8 mouse cellular contexts compared by ENCODE assay signal in genomic region chr17:45373987-45374608, GRCm38 (mm10). TPM values are rescaled to one million over a fixed set of nuclear protein-coding genes. Genes with fewer than 3 reads are reported as not detected.
DNase-seq lines count a peak whose midpoint lies in the region; ATAC-seq and TF ChIP-seq lines count a peak whose summit lies in the region.

No protein-coding gene starts in this region.

- peak; percentile 96 for TF ChIP-seq CTCF in brain, embryonic 14.5 days (IDR thresholded peaks at IDR 0.05; ENCODE audit: borderline replicate concordance, extremely low read depth, insufficient read depth, insufficient read length)
- peak; percentile 90 for TF ChIP-seq CTCF in liver, postnatal 0 days (IDR thresholded peaks at IDR 0.05; ENCODE audit: low read depth)

- peaks cover 34% of the 10 kb centered on the region for H3K27me3 ChIP-seq in forebrain, embryonic 12.5 days
- no peaks in the 10 kb centered on the region for H3K27me3 ChIP-seq in heart, embryonic 15.5 days
- H3K27me3 ChIP-seq in liver, postnatal 0 days (ENCODE audit: insufficient read depth, low read length), result no peaks in the 10 kb centered on the region

- peaks cover 17% of the 10 kb centered on the region for H3K4me1 ChIP-seq in forebrain, embryonic 12.5 days
- no peaks in the 10 kb centered on the region for H3K4me1 ChIP-seq in heart, embryonic 15.5 days (replicated peaks)
- H3K4me1 ChIP-seq in liver, postnatal 0 days (ENCODE audit: insufficient read depth), result no peaks in the 10 kb centered on the region; the same call in 1 of the 2 replicates

- peak overlapping the region; percentile 21 for H3K4me2 ChIP-seq in forebrain, embryonic 12.5 days
- H3K4me2 ChIP-seq in heart, embryonic 15.5 days, result peak overlapping the region; percentile 30
- H3K4me2 ChIP-seq in liver, postnatal 0 days (ENCODE audit: low read depth, low read length), result no peak overlapping the region

- no peak overlapping the region for H3K4me3 ChIP-seq in forebrain, embryonic 12.5 days (replicated peaks)
- no peak overlapping the region for H3K4me3 ChIP-seq in heart, embryonic 15.5 days
- no peak overlapping the region for H3K4me3 ChIP-seq in liver, postnatal 0 days (ENCODE audit: low read depth, low read length)

- DNase-seq in brain, embryonic 14.5 days (ENCODE audit: low read depth), result peak; percentile 76
- peak; percentile 51 to 88 for DNase-seq in kidney, postnatal 36 days
- peak; percentile 76 for DNase-seq in liver, postnatal 0 days
- DNase-seq in thymus, adult 18-20 months, result peak; percentile 16 to 34

- 31% methylated on average over 13 of the region's 13 CpGs for WGBS in forebrain, embryonic 12.5 days
- WGBS in heart, embryonic 15.5 days, result 27% methylated on average over 13 of the region's 13 CpGs
- 32% methylated on average over 13 of the region's 13 CpGs for WGBS in liver, postnatal 0 days (ENCODE audit: insufficient replicate concordance)

- H3K36me3 ChIP-seq in forebrain, embryonic 12.5 days (replicated peaks), result no peaks in the 10 kb centered on the region
- no peaks in the 10 kb centered on the region for H3K36me3 ChIP-seq in heart, embryonic 15.5 days
- no peaks in the 10 kb centered on the region for H3K36me3 ChIP-seq in liver, postnatal 0 days (replicated peaks; ENCODE audit: insufficient read depth, low read length)

- TF ChIP-seq EP300 in liver, postnatal 0 days (IDR thresholded peaks at IDR 0.05; ENCODE audit: low read depth), result no peak

- no peak overlapping the region for H3K27ac ChIP-seq in forebrain, embryonic 12.5 days
- no peak overlapping the region for H3K27ac ChIP-seq in heart, embryonic 15.5 days
- H3K27ac ChIP-seq in liver, postnatal 0 days (ENCODE audit: low read depth), result no peak overlapping the region

- TF ChIP-seq POLR2A in brain, embryonic 14.5 days (IDR thresholded peaks at IDR 0.05; ENCODE audit: borderline replicate concordance, extremely low read depth, insufficient read depth, insufficient read length, poor library complexity, severe bottlenecking), result no peak

- peak; percentile 51 for ATAC-seq in CD4-positive, CD25-positive, alpha-beta regulatory T cell, adult 4 months
- peak; percentile 84 for ATAC-seq in forebrain, embryonic 12.5 days (ENCODE audit: low FRiP score)
- ATAC-seq in heart, embryonic 15.5 days (replicated peaks; ENCODE audit: insufficient number of reproducible peaks, insufficient read depth, low FRiP score, low read depth), result no peak; the same call in 1 of the 2 replicates
- peak; percentile 33; the same call in 1 of the 2 replicates for ATAC-seq in liver, postnatal 0 days
- ATAC-seq in neutrophil, adult 5-6 weeks (ENCODE audit: extremely low read depth, insufficient number of reproducible peaks, low FRiP score, poor library complexity, severe bottlenecking), result peak; percentile 28; the same call in 1 of the 2 replicates

- H3K9ac ChIP-seq in forebrain, embryonic 12.5 days, result no peak overlapping the region
- no peak overlapping the region for H3K9ac ChIP-seq in heart, embryonic 15.5 days
- H3K9ac ChIP-seq in liver, postnatal 0 days (replicated peaks), result no peak overlapping the region

- no peaks in the 10 kb centered on the region for H3K9me3 ChIP-seq in forebrain, embryonic 12.5 days
- H3K9me3 ChIP-seq in heart, embryonic 15.5 days (replicated peaks), result no peaks in the 10 kb centered on the region
- no peaks in the 10 kb centered on the region for H3K9me3 ChIP-seq in liver, postnatal 0 days (ENCODE audit: low read length)

RNA-seq across cellular contexts. Expression of gene Cdc5l, which starts 59.4 kb away (rescaled TPM):
- polyA plus RNA-seq in CD4-positive, CD25-positive, alpha-beta regulatory T cell, adult 4 months (2017; shearing (Covaris generic)), result 10 to 100 TPM; 70.2 to 74.2 TPM
- polyA plus RNA-seq in brain, embryonic 14.5 days (2012; rRNA removed), result 31.0 and 41.3 TPM in 2 replicates
- polyA plus RNA-seq in forebrain, embryonic 12.5 days (2016; fragmentation: Nextera tagmentation; extraction: Ambion mirVana), result 79.9 and 82.6 TPM in 2 replicates
- 39.3 and 44.8 TPM in 2 replicates for polyA plus RNA-seq in heart, embryonic 15.5 days (2015; fragmentation: Nextera tagmentation; extraction: Ambion mirVana)
- 20.9 and 21.7 TPM in 2 replicates for polyA plus RNA-seq in liver, postnatal 0 days (2015; fragmentation: Nextera tagmentation; extraction: Ambion mirVana)
- 119 and 125 TPM in 2 replicates for total RNA-seq in neutrophil, adult 5-6 weeks (2017)

Comparison
In these comparisons a context has a peak if more than half of its experiments do, and no peak if none do; other contexts are left out.
1. DNase-seq: peak in every context shown above with its lines; median percentile 76 in brain, embryonic 14.5 days; 76 in liver, postnatal 0 days; 70 in kidney, postnatal 36 days; 25 in thymus, adult 18-20 months.